In genomic region chr7:6286921-6287531, GRCm38 (mm10) we compare ENCODE assay signal across 8 mouse cellular contexts. TPM values are rescaled to one million over a fixed set of nuclear protein-coding genes. Genes with fewer than 3 reads are reported as not detected.
DNase-seq lines count a peak whose midpoint lies in the region; ATAC-seq and TF ChIP-seq lines count a peak whose summit lies in the region.

No protein-coding gene starts in this region.

- DNase-seq in lung, postnatal 4 days = no peak
- DNase-seq in c-Kit-positive CD71-positive TER-119-positive erythroid progenitor cells, embryonic 14.5 days (ENCODE audit: low spot score) = peak; percentile 62
- peak; percentile 64 for DNase-seq in forebrain, postnatal 0 days
- peak; percentile 19 to 56 for DNase-seq in left cerebral cortex, postnatal 14 days (ENCODE audit: low spot score in 2 of 2)
- DNase-seq in thymus, postnatal 10 days (ENCODE audit: low spot score in 2 of 2) = peak; percentile 29 to 34
- no peak for DNase-seq in gastrocnemius, postnatal 36 days

- H3K9ac ChIP-seq in lung, embryonic 15.5 days = peak overlapping the region; percentile 43
- H3K9ac ChIP-seq in forebrain, postnatal 0 days = peak overlapping the region; percentile 55
- H3K9ac ChIP-seq in midbrain, embryonic 16.5 days (ENCODE audit: low read depth, low read length) = peak overlapping the region; percentile 67

- no peaks in the 10 kb centered on the region for H3K36me3 ChIP-seq in lung, embryonic 15.5 days
- H3K36me3 ChIP-seq in forebrain, postnatal 0 days (ENCODE audit: insufficient read depth) = peaks cover 7% of the 10 kb centered on the region; the same call in 1 of the 2 replicates
- H3K36me3 ChIP-seq in midbrain, embryonic 16.5 days (ENCODE audit: control insufficient read depth, insufficient read depth, low read length) = peaks cover 2% of the 10 kb centered on the region

- H3K4me1 ChIP-seq in lung, embryonic 15.5 days = peaks cover 18% of the 10 kb centered on the region
- H3K4me1 ChIP-seq in forebrain, postnatal 0 days (ENCODE audit: insufficient read depth) = peaks cover 15% of the 10 kb centered on the region; the same call in 1 of the 2 replicates
- peaks cover 20% of the 10 kb centered on the region for H3K4me1 ChIP-seq in midbrain, embryonic 16.5 days (ENCODE audit: control insufficient read depth, insufficient read depth, low read length)

- intact Hi-C loops in left cerebral cortex, postnatal 14 days (cut with DNase I) = loop anchor here (10.0 kb wide), 1 partner anchor 152 kb away; no protein-coding TSS in a partner anchor
- intact Hi-C loops in gastrocnemius, postnatal 36 days (cut with DNase I) = loop anchor here (5.0 to 10.0 kb wide), 2 partner anchors 45 to 112 kb away; partner anchors contain the start of genes Zfp444 and Zfp583

- H3K4me3 ChIP-seq in lung, embryonic 15.5 days = peak overlapping the region; percentile 59
- H3K4me3 ChIP-seq in forebrain, postnatal 0 days (ENCODE audit: low read depth, low read length) = peak overlapping the region; percentile 51
- H3K4me3 ChIP-seq in midbrain, embryonic 16.5 days (ENCODE audit: low read depth, low read length) = peak overlapping the region; percentile 52

- H3K9me3 ChIP-seq in lung, embryonic 15.5 days = no peaks in the 10 kb centered on the region
- H3K9me3 ChIP-seq in forebrain, postnatal 0 days (ENCODE audit: low read length) = no peaks in the 10 kb centered on the region
- H3K9me3 ChIP-seq in midbrain, embryonic 16.5 days (replicated peaks; ENCODE audit: control insufficient read depth, low read length, poor library complexity, severe bottlenecking) = no peaks in the 10 kb centered on the region

- peak; percentile 2; the same call in 1 of the 2 replicates for ATAC-seq in lung, embryonic 15.5 days (ENCODE audit: borderline replicate concordance, extremely low read depth, low FRiP score, low TSS enrichment)
- ATAC-seq in forebrain, postnatal 0 days = no peak; the same call in 1 of the 2 replicates
- peak; percentile 33 for ATAC-seq in midbrain, embryonic 16.5 days

- peak overlapping the region; percentile 74 for H3K4me2 ChIP-seq in lung, embryonic 15.5 days
- peak overlapping the region; percentile 75 for H3K4me2 ChIP-seq in forebrain, postnatal 0 days (ENCODE audit: low read depth)
- H3K4me2 ChIP-seq in midbrain, embryonic 16.5 days (ENCODE audit: low read length) = peak overlapping the region; percentile 84

- H3K27ac ChIP-seq in lung, embryonic 15.5 days = no peak overlapping the region
- peak overlapping the region; percentile 80; the same call in 1 of the 2 replicates for H3K27ac ChIP-seq in forebrain, postnatal 0 days (ENCODE audit: low read depth, low read length)
- peak overlapping the region; percentile 82 for H3K27ac ChIP-seq in midbrain, embryonic 16.5 days (ENCODE audit: low read length)

- no peaks in the 10 kb centered on the region for H3K27me3 ChIP-seq in lung, embryonic 15.5 days
- no peaks in the 10 kb centered on the region for H3K27me3 ChIP-seq in forebrain, postnatal 0 days (ENCODE audit: insufficient read depth, low read length)
- no peaks in the 10 kb centered on the region for H3K27me3 ChIP-seq in midbrain, embryonic 16.5 days (ENCODE audit: control insufficient read depth, insufficient read depth, low read depth, low read length)

- TF ChIP-seq CTCF in forebrain, postnatal 0 days (IDR thresholded peaks at IDR 0.05; ENCODE audit: low read depth) = no peak

- 15% methylated on average over 15 of the region's 15 CpGs for WGBS in lung, embryonic 15.5 days
- 21% methylated on average over 15 of the region's 15 CpGs for WGBS in forebrain, postnatal 0 days
- WGBS in midbrain, embryonic 16.5 days = 20% methylated on average over 15 of the region's 15 CpGs

RNA-seq across cellular contexts. Expression of gene Zfp667, which starts 0.6 kb away (rescaled TPM):
- 5.6 and 7.1 TPM in 2 replicates for polyA plus RNA-seq in lung, embryonic 15.5 days (2015; fragmentation: Nextera tagmentation; extraction: Ambion mirVana)
- 6.9 and 10.0 TPM in 2 replicates for total RNA-seq in forebrain, postnatal 0 days (2014; rRNA removed)
- polyA plus RNA-seq in forebrain, postnatal 0 days (2015; fragmentation: Nextera tagmentation; extraction: Ambion mirVana) = 9.9 and 13.1 TPM in 2 replicates
- 10 to 100 TPM; 10.1 to 12.1 TPM for total RNA-seq in left cerebral cortex, postnatal 14 days (2021)
- polyA plus RNA-seq in midbrain, embryonic 16.5 days (2015; fragmentation: Nextera tagmentation; extraction: Ambion mirVana) = 14.9 and 17.7 TPM in 2 replicates
- 1 to 10 TPM; 3.5 to 3.6 TPM for total RNA-seq in gastrocnemius, postnatal 36 days (2021)

RNA-seq across cellular contexts. Expression of gene Epp13, which starts 34.5 kb away (rescaled TPM):
- polyA plus RNA-seq in lung, embryonic 15.5 days (2015; fragmentation: Nextera tagmentation; extraction: Ambion mirVana) = 0.25 TPM in 1 of 2 replicates, not detected in the other
- not detected in 2 replicates for total RNA-seq in forebrain, postnatal 0 days (2014; rRNA removed)
- 0.40 and 0.44 TPM in 2 replicates for polyA plus RNA-seq in forebrain, postnatal 0 days (2015; fragmentation: Nextera tagmentation; extraction: Ambion mirVana)
- total RNA-seq in left cerebral cortex, postnatal 14 days (2021) = not detected
- not detected in 2 replicates for polyA plus RNA-seq in midbrain, embryonic 16.5 days (2015; fragmentation: Nextera tagmentation; extraction: Ambion mirVana)
- total RNA-seq in gastrocnemius, postnatal 36 days (2021) = not detected

RNA-seq across cellular contexts. Expression of gene Zfp583, which starts 44.1 kb away (rescaled TPM):
- polyA plus RNA-seq in lung, embryonic 15.5 days (2015; fragmentation: Nextera tagmentation; extraction: Ambion mirVana) = 5.6 and 7.3 TPM in 2 replicates
- 12.3 and 13.1 TPM in 2 replicates for total RNA-seq in forebrain, postnatal 0 days (2014; rRNA removed)
- 11.7 and 13.2 TPM in 2 replicates for polyA plus RNA-seq in forebrain, postnatal 0 days (2015; fragmentation: Nextera tagmentation; extraction: Ambion mirVana)
- total RNA-seq in left cerebral cortex, postnatal 14 days (2021) = 10 to 100 TPM; 11.8 to 13.7 TPM
- 16.9 and 17.4 TPM in 2 replicates for polyA plus RNA-seq in midbrain, embryonic 16.5 days (2015; fragmentation: Nextera tagmentation; extraction: Ambion mirVana)
- under 1 TPM; 0.46 to 0.49 TPM for total RNA-seq in gastrocnemius, postnatal 36 days (2021)

RNA-seq across cellular contexts. Expression of gene Gm3854, which starts 56.5 kb away (rescaled TPM):
- polyA plus RNA-seq in lung, embryonic 15.5 days (2015; fragmentation: Nextera tagmentation; extraction: Ambion mirVana) = 1.5 and 1.6 TPM in 2 replicates
- 5.8 and 7.8 TPM in 2 replicates for total RNA-seq in forebrain, postnatal 0 days (2014; rRNA removed)
- polyA plus RNA-seq in forebrain, postnatal 0 days (2015; fragmentation: Nextera tagmentation; extraction: Ambion mirVana) = 1.5 and 4.6 TPM in 2 replicates
- total RNA-seq in left cerebral cortex, postnatal 14 days (2021) = 1 to 10 TPM; 7.4 to 7.5 TPM
- polyA plus RNA-seq in midbrain, embryonic 16.5 days (2015; fragmentation: Nextera tagmentation; extraction: Ambion mirVana) = 8.6 TPM in 2 replicates
- under 1 TPM; 0.18 to 0.32 TPM for total RNA-seq in gastrocnemius, postnatal 36 days (2021)

Comparison
In these comparisons a context has a peak if more than half of its experiments do, and no peak if none do; other contexts are left out.
1. DNase-seq: peak in c-Kit-positive CD71-positive TER-119-positive erythroid progenitor cells, embryonic 14.5 days (single experiment), forebrain, postnatal 0 days (single experiment), left cerebral cortex, postnatal 14 days (2 of 2) and thymus, postnatal 10 days (2 of 2); none in lung, postnatal 4 days (0 of 2) and gastrocnemius, postnatal 36 days (0 of 2).
2. Peak in every context shown above with its lines, with median percentiles within 50 percentile points of each other: H3K4me2 ChIP-seq, H3K4me3 ChIP-seq and H3K9ac ChIP-seq.